Mouse (Mus musculus): ENCODE measurements around the gene Zfp39. TPM values are rescaled to one million over a fixed set of nuclear protein-coding genes. Genes with fewer than 3 reads are reported as not detected.
A peak's percentile ranks its signal among the peaks of the same experiment; 100 is the strongest.

The Zfp39 gene
- polyA plus RNA-seq, 1 experiment from 2014 or later: 8.7 TPM

DNA sequence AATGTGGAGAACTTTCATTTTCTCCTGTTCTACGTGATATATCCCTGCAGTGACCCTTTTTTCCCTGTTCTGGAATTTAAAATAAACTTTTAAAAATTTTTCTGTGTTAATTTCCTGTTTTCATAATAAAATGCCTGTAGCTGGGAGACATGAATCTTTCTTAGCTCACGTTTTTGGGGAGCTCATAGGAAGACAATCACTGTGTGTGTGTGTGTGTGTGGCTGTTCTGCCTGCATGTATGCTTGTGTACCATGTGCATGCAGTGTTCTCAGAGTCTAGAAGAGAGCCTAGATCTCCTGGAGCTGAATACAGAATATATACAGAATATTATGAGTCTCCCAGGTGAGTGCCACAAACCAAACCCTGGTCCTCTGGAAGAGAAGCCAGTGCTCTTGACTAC is 23.0 kb upstream of the Zfp39 start:
- Histone ChIP-seq H3K27me3 (ENCODE audit: control insufficient read depth, insufficient read depth, low read length) (no peaks in the 10 kb centered on the region), H3K27ac (no peak overlapping the region), H3K4me1 (replicated peaks; ENCODE audit: control insufficient read depth, insufficient read depth, low read length) (no peaks in the 10 kb centered on the region), H3K4me2 (replicated peaks) (no peak overlapping the region), H3K9ac (no peak overlapping the region), H3K9me3 (ENCODE audit: control insufficient read depth, low read length) (no peaks in the 10 kb centered on the region), H3K4me3 (replicated peaks; ENCODE audit: low read length) (no peak overlapping the region), H3K36me3 (replicated peaks; ENCODE audit: control insufficient read depth, insufficient read depth) (peaks cover 17% of the 10 kb centered on the region)
- 80% methylated on average over 2 of the region's 2 CpGs for WGBS
- ATAC-seq (ENCODE audit: low FRiP score) (no peak), DNase-seq (ENCODE audit: low spot score) (no peak)

DNA sequence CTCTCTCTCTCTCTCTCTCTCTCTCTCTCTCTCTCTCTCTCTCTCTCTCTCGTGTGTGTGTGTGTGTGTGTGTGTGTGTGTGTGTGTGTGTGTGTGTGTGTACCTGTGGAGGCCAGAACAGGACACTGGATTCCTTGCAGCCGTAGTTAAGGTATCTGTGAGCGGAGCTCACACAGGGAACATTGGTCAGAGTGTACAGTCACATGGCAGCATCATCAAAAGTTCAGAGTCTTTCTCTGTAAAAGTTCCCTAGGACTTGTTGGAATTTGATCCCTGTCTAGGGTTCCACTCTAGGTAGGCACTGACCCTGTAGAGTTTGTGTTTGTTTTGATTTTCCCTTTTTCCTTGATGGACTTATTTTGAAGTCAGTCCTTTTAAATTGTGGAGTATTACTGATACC is 22.6 kb upstream of the Zfp39 start:
- Histone ChIP-seq H3K36me3 (replicated peaks; ENCODE audit: control insufficient read depth, insufficient read depth) (peaks cover 13% of the 10 kb centered on the region), H3K27me3 (ENCODE audit: control insufficient read depth, insufficient read depth, low read length) (no peaks in the 10 kb centered on the region), H3K9me3 (ENCODE audit: control insufficient read depth, low read length) (no peaks in the 10 kb centered on the region), H3K4me1 (replicated peaks; ENCODE audit: control insufficient read depth, insufficient read depth, low read length) (no peaks in the 10 kb centered on the region), H3K27ac (no peak overlapping the region), H3K4me3 (replicated peaks; ENCODE audit: low read length) (no peak overlapping the region), H3K4me2 (replicated peaks) (no peak overlapping the region), H3K9ac (no peak overlapping the region)
- DNase-seq (ENCODE audit: low spot score) (no peak), ATAC-seq (ENCODE audit: low FRiP score) (no peak)
- 87% methylated on average over 2 of the region's 3 CpGs for WGBS

DNA sequence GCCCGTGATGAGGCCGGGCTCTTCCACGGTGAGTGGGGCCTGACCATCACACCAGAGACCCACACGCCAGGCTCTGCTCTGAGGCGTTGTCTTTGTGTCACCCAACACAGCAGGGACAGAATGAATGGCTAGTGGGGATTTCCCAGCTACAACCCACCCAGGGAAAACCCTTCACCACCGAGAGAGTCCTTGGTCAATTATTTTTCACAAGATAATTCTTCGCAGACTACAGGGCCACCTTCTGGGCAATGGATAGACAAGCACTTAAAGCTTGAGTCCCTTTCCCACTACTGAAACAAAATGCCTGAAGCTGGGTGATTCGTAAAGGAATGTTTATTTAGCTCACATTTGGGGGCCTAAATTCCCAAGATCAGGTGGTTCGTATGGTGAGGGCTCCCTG is 18.4 kb upstream of the Zfp39 start:
- Histone ChIP-seq H3K27ac (no peak overlapping the region), H3K9ac (no peak overlapping the region), H3K36me3 (replicated peaks; ENCODE audit: control insufficient read depth, insufficient read depth) (no peaks in the 10 kb centered on the region), H3K4me2 (replicated peaks) (no peak overlapping the region), H3K9me3 (ENCODE audit: control insufficient read depth, low read length) (no peaks in the 10 kb centered on the region), H3K27me3 (ENCODE audit: control insufficient read depth, insufficient read depth, low read length) (no peaks in the 10 kb centered on the region), H3K4me3 (replicated peaks; ENCODE audit: low read length) (no peak overlapping the region), H3K4me1 (replicated peaks; ENCODE audit: control insufficient read depth, insufficient read depth, low read length) (no peaks in the 10 kb centered on the region)
- ATAC-seq (ENCODE audit: low FRiP score) (no peak), DNase-seq (ENCODE audit: low spot score) (no peak)
- 82% methylated on average over 9 of the region's 9 CpGs for WGBS

DNA sequence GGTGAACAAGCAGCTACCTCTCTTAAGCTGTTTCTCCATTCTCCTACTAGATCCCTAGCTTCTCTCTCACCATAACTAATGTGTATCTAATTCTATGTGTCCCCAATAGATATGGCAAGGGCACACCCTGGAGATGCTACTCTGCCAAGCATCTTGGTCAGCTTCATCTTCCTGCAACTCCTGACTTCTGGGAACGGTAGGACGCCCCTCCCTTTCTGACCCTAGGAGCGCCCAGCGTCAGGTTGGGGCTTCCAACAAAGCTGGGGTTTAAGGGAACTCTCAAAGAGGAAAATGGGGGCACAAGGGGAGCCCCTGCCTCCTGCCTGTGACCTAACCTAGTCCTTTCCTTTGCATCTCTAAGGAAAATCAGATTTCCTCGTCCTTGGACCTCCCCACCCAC is 14.7 kb upstream of the Zfp39 start:
- no peaks in the 10 kb centered on the region for H3K36me3 ChIP-seq (replicated peaks; ENCODE audit: control insufficient read depth, insufficient read depth)
- no peaks in the 10 kb centered on the region for H3K27me3 ChIP-seq (ENCODE audit: control insufficient read depth, insufficient read depth, low read length)
- WGBS: 71% methylated on average over 5 of the region's 5 CpGs
- no peak overlapping the region for H3K4me2 ChIP-seq (replicated peaks)
- H3K9ac ChIP-seq: no peak overlapping the region
- ATAC-seq (ENCODE audit: low FRiP score): no peak
- no peaks in the 10 kb centered on the region for H3K9me3 ChIP-seq (ENCODE audit: control insufficient read depth, low read length)
- H3K4me3 ChIP-seq (replicated peaks; ENCODE audit: low read length): no peak overlapping the region
- H3K4me1 ChIP-seq (replicated peaks; ENCODE audit: control insufficient read depth, insufficient read depth, low read length): no peaks in the 10 kb centered on the region
- DNase-seq (ENCODE audit: low spot score): no peak
- no peak overlapping the region for H3K27ac ChIP-seq

DNA sequence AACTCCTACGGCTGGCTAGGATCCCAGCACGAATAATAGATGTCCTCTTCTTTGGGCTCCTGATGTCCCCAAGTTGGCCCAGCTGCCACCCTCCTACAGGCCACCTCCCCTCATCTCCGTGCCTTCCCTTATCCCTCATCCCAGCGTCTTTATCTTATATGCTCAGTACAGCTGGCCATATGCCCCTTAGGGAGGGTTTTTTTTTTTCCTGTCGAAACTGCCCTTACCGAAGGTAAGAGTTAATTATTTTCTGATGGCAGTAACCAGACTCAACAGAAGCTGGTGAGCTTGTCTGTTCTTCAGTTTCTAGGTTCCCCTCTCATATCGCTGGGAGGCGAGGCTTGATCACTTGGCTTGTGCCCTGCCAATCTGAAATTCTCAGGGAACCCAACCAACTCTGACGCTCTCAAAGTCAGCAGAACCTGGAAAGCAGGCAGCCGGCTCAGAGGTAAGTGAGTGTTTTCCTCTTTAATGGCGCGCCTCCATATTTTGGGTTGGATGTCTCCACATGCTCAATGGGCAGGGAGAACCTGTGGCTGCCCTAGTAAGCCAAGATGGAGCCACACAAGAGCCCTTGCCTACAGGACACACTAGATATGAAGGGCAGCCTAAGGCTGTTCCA is 13.8 kb upstream of the Zfp39 start, which contains the start of gene Btnl10:
TSS of gene Btnl10 (plus strand) at position 164 of the 622 bp plus-strand sequence.
- no peaks in the 10 kb centered on the region for H3K36me3 ChIP-seq (replicated peaks; ENCODE audit: control insufficient read depth, insufficient read depth)
- H3K9me3 ChIP-seq (ENCODE audit: control insufficient read depth, low read length): no peaks in the 10 kb centered on the region
- no peak for DNase-seq (ENCODE audit: low spot score)
- no peak for ATAC-seq (ENCODE audit: low FRiP score)
- 88% methylated on average over 12 of the region's 12 CpGs for WGBS
- no peak within 1 kb of the TSS for H3K4me3 ChIP-seq (replicated peaks; ENCODE audit: low read length)
- H3K4me2 ChIP-seq (replicated peaks): no peak within 1 kb of the TSS
- H3K4me1 ChIP-seq (replicated peaks; ENCODE audit: control insufficient read depth, insufficient read depth, low read length): no peaks in the 10 kb centered on the region
- H3K27me3 ChIP-seq (ENCODE audit: control insufficient read depth, insufficient read depth, low read length): no peaks in the 10 kb centered on the region
- no peak within 1 kb of the TSS for H3K9ac ChIP-seq
- no peak within 1 kb of the TSS for H3K27ac ChIP-seq

DNA sequence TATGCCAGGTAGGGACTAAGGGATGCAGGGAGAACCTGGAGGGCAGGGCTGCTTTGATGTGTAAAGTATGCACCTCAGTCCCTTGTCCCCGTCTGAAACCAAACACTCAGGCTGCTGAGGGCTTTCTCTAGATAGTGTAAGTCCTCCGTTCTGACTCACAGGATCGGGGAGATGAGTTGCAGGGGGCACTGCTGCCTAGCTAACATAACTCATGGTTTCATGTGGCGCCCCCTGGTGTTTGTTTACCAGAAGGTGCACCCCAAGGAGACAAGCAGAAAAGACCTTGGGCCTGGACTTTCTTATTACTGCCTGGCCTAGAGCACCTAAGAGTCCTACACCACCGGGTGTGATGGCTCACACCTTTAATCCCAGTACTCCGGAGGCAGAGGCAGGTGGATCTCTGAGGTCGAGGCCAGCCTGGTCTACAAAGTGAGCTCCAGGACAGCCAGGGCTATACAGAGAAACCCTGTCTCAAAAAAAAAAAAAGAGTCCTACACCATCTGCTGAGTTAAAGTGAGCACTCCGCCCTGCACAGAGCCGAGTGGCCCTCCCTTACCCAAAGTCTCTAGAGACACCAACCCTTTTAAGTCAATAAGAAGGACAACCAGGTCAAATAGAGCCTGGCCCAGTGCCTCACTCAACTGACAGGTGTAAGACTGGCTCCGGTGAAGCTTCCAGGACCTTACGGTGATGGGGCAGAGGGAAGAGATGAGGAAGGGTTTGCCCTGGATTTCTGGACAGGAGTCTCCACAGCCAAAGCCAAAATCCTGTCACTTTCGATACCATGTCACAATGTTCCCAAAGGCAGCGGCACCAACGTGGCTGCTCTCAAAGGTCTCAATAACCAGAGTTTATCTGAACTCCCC is 13.1 kb upstream of the Zfp39 start:
- no peaks in the 10 kb centered on the region for H3K36me3 ChIP-seq (replicated peaks; ENCODE audit: control insufficient read depth, insufficient read depth)
- H3K9ac ChIP-seq: no peak overlapping the region
- DNase-seq (ENCODE audit: low spot score): no peak
- H3K4me1 ChIP-seq (replicated peaks; ENCODE audit: control insufficient read depth, insufficient read depth, low read length): no peaks in the 10 kb centered on the region
- H3K27ac ChIP-seq: no peak overlapping the region
- WGBS: 50% methylated on average over 14 of the region's 14 CpGs
- no peak for ATAC-seq (ENCODE audit: low FRiP score)
- H3K27me3 ChIP-seq (ENCODE audit: control insufficient read depth, insufficient read depth, low read length): no peaks in the 10 kb centered on the region
- no peak overlapping the region for H3K4me2 ChIP-seq (replicated peaks)
- H3K4me3 ChIP-seq (replicated peaks; ENCODE audit: low read length): no peak overlapping the region
- no peaks in the 10 kb centered on the region for H3K9me3 ChIP-seq (ENCODE audit: control insufficient read depth, low read length)

DNA sequence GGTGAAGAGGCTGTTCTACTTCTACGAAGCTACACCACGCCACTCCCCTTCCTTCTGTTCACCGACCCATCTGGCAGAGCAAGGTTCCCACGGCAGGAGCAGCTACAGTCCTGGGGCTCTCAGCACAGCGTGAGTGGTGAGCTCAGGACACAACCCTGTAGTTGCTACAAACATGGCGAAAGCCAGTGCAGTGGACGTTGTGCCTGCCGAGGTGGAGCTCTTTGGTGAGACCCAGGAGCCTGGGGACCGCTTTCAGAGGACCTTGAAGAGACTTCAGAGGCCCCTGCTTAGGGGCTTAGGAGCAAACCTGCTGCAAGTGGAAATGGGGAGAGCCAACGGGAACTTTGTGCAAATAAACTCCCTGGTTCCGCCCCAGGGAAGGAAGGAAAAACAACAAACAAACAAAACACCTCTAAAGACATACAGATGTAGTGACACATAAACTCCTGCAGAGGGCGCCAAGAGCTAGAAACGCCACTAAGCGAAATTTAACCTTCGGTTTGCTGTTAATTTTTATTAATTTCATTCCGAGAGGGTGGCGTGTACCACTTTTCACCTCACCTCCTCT is 10.5 kb upstream of the Zfp39 start:
- no peaks in the 10 kb centered on the region for H3K27me3 ChIP-seq (ENCODE audit: control insufficient read depth, insufficient read depth, low read length)
- H3K36me3 ChIP-seq (replicated peaks; ENCODE audit: control insufficient read depth, insufficient read depth): no peaks in the 10 kb centered on the region
- peak overlapping the region; percentile 18 for H3K4me3 ChIP-seq (replicated peaks; ENCODE audit: low read length)
- peak overlapping the region; percentile 51 for H3K4me2 ChIP-seq (replicated peaks)
- no peaks in the 10 kb centered on the region for H3K9me3 ChIP-seq (ENCODE audit: control insufficient read depth, low read length)
- ATAC-seq (ENCODE audit: low FRiP score) (peak; percentile 48; the same call in 1 of the 2 replicates), DNase-seq (ENCODE audit: low spot score) (peak; percentile 76)
- H3K9ac ChIP-seq: peak overlapping the region; percentile 48
- WGBS: 19% methylated on average over 17 of the region's 17 CpGs
- H3K27ac ChIP-seq: no peak overlapping the region
- H3K4me1 ChIP-seq (replicated peaks; ENCODE audit: control insufficient read depth, insufficient read depth, low read length): no peaks in the 10 kb centered on the region

DNA sequence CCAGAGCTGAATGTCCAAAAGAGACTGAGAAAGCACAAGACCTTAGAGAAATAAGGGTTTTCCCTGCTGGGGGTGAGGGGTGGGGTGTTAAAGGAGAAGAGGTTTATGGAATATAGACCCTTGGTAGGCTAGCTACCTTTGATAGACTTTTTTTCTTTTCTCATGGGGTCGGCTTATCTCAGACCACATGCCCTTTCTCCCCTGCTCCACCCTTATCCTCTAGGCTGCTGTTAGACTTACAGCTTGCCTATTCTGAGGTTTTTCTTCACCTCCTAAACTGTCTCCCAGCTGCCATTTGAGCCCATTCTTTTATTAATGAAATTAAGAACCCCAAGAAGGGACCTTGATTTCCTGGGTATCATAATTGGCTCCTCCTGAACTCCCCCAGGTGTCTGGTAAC is 9.8 kb upstream of the Zfp39 start:
- no peaks in the 10 kb centered on the region for H3K4me1 ChIP-seq (replicated peaks; ENCODE audit: control insufficient read depth, insufficient read depth, low read length)
- H3K36me3 ChIP-seq (replicated peaks; ENCODE audit: control insufficient read depth, insufficient read depth): no peaks in the 10 kb centered on the region
- H3K4me2 ChIP-seq (replicated peaks): no peak overlapping the region
- no peak overlapping the region for H3K4me3 ChIP-seq (replicated peaks; ENCODE audit: low read length)
- H3K9ac ChIP-seq: no peak overlapping the region
- no peaks in the 10 kb centered on the region for H3K27me3 ChIP-seq (ENCODE audit: control insufficient read depth, insufficient read depth, low read length)
- DNase-seq (ENCODE audit: low spot score): no peak
- H3K27ac ChIP-seq: no peak overlapping the region
- 91% methylated on average over 1 of the region's 1 CpGs for WGBS
- no peak for ATAC-seq (ENCODE audit: low FRiP score)
- no peaks in the 10 kb centered on the region for H3K9me3 ChIP-seq (ENCODE audit: control insufficient read depth, low read length)

DNA sequence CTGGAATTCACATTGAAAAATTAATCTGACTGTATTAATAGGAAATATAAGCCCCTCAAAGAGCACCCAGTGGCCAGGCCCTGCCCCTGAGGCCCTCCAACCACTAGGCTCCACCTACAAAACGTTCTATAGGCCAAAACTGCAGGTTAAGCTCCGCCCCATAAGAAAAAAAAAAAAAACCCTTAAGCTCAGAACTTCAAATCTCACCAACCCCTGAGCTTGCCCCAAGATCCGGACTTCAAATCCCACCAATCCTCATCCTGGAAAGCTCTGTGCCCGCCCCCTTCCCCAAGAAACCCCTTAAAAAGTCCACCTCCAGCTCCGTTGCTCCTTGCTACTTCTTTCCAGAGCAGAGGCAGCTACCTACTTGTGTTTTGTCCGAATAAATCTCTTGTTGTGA is 813 bp upstream of the Zfp39 start:
- no peak for DNase-seq (ENCODE audit: low spot score)

More for the DNA sequence above, 813 bp upstream of the Zfp39 start:
- no peak for ATAC-seq (ENCODE audit: low FRiP score)
- Histone ChIP-seq H3K36me3 (replicated peaks; ENCODE audit: control insufficient read depth, insufficient read depth) (peaks cover 24% of the 10 kb centered on the region), H3K9me3 (ENCODE audit: control insufficient read depth, low read length) (no peaks in the 10 kb centered on the region), H3K4me2 (replicated peaks) (0 out of 2 replicates have a peak overlapping the region, but pooled peaks have one; percentile 90), H3K27ac (no peak overlapping the region), H3K4me3 (replicated peaks; ENCODE audit: low read length) (no peak overlapping the region), H3K9ac (no peak overlapping the region), H3K4me1 (replicated peaks; ENCODE audit: control insufficient read depth, insufficient read depth, low read length) (peaks cover 14% of the 10 kb centered on the region), H3K27me3 (ENCODE audit: control insufficient read depth, insufficient read depth, low read length) (no peaks in the 10 kb centered on the region)
- 46% methylated on average over 6 of the region's 6 CpGs for WGBS

Data from hindbrain, embryonic 14.5 days (tissue).